In the genomic region with DNA sequence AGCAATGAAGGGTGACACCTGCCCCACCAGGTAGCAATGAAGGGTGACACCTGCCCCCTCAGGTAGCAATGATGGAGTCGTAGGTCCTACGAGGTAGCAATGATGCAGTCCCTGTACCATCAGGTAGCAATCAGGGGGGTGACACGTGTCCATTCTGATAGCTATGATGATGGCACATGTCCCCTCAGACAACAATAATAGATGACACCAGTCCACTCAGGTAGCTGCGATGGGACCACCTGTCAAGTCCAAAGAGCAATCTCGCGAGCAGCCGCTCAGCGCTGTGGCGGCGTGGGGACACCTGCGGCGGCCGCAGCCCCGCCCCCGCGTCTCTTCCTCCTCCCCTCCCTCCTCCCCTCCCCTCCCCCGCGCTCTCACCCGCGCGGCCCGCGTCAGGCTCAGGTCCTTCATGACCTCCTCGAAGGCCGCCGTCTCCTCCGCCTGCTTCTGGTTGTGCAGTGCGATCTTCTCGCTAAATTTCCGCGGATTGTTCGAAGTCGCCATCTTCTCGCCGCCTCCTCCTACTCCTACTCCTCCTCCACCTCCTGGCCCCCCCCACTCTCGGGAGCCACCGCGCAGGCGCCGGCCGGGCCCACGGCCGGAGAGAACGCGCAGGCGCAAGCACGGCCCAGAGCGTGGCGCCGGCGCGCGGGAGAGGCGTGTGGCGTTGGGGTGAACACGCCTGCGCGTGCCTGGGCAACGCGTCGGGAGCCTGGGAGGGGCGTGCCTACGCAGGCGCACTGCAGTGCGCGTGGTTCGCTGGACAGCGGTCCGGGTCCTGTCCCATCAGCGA, we compare ENCODE assay signal across 8 mouse cellular contexts. TPM values are rescaled to one million over a fixed set of nuclear protein-coding genes. Genes with fewer than 3 reads are reported as not detected.
DNase-seq lines count a peak whose midpoint lies in the region; ATAC-seq and TF ChIP-seq lines count a peak whose summit lies in the region.

Crtc1 (minus strand) TSS at position 525 of the 793 bp plus-strand sequence.

- DNase-seq in gastrocnemius, postnatal 10 days: peak; percentile 98
- peak; percentile 98 for DNase-seq in induced T-regulatory cell, adult 2 months (ENCODE audit: low read depth)
- DNase-seq in left cerebral cortex, adult 9 months (ENCODE audit: low spot score in 2 of 2): peak; percentile 93 to 95
- DNase-seq in right cerebral cortex, postnatal 14 days: peak; percentile 95
- DNase-seq in urinary bladder, postnatal 36 days (ENCODE audit: low spot score in 2 of 2): peak; percentile 94 to 97

- no peak within 1 kb of the TSS; the same call in 1 of the 2 replicates for H3K27ac ChIP-seq in cortical plate, adult 2 months (ENCODE audit: insufficient read depth, low read length)

- peak; percentile 87 for ATAC-seq in activated CD4-positive, CD25-positive, alpha-beta regulatory T cell, adult 4 months
- peak; percentile 96 for ATAC-seq in megakaryocyte progenitor cell, adult 5-6 weeks (replicated peaks; ENCODE audit: poor library complexity)

- TF ChIP-seq POLR2A in cortical plate, adult 2 months (IDR thresholded peaks at IDR 0.05; ENCODE audit: extremely low read depth, insufficient read depth, low read length): peak; percentile 82

- peak within 1 kb of the TSS; percentile 92 for H3K4me3 ChIP-seq in cortical plate, adult 2 months (ENCODE audit: insufficient read depth, low read length)

- TF ChIP-seq CTCF in cortical plate, adult 2 months (IDR thresholded peaks at IDR 0.05; ENCODE audit: extremely low read depth, insufficient read depth, low read length): no peak

- peaks cover 7% of the 10 kb centered on the region for H3K4me1 ChIP-seq in cortical plate, adult 2 months (ENCODE audit: control insufficient read depth, insufficient read depth, low read length)

RNA-seq across cellular contexts. Expression of gene Crtc1, which starts in this region (rescaled TPM):
- polyA plus RNA-seq in activated CD4-positive, CD25-positive, alpha-beta regulatory T cell, adult 4 months (2017; shearing (Covaris generic)): 1 to 10 TPM; 7.1 to 8.4 TPM
- 113 and 115 TPM in 2 replicates for polyA plus RNA-seq in cortical plate, adult 2 months (2012; rRNA removed)
- 10 to 100 TPM in 1 of 2 experiments, 1 to 10 TPM in 1; 8.9 to 12.0 TPM for total RNA-seq in gastrocnemius, postnatal 10 days (2021)
- 7.8 and 9.3 TPM in 2 replicates for total RNA-seq in megakaryocyte progenitor cell, adult 5-6 weeks (2015)
- 2.7 and 6.6 TPM in 2 replicates for total RNA-seq in megakaryocyte progenitor cell, adult 5-6 weeks (2017)

Comparison
In these comparisons a context has a peak if more than half of its experiments do, and no peak if none do; other contexts are left out.
1. RNA of gene Crtc1 (polyA plus RNA-seq): 113 to 115 TPM in cortical plate, adult 2 months; 7.1 to 8.4 TPM in activated CD4-positive, CD25-positive, alpha-beta regulatory T cell, adult 4 months; every median in the first group is over 10 times any median in the second.
2. Peak in every context shown above with its lines, with median percentiles within 50 percentile points of each other: DNase-seq.